Mouse (Mus musculus) lung, embryonic 14.5 days (tissue): Measurements from ENCODE around the gene Trim75. TPM values are rescaled to one million over a fixed set of nuclear protein-coding genes. Genes with fewer than 3 reads are reported as not detected.
"Not testable (repeated sequence)": the region's sequence is repeated elsewhere in the genome, so short reads cannot be mapped to it uniquely, and the experiment has no call there.

Experiments used
- ATAC-seq: fragments of 200-750 bp; cut with Nextera tagmentation; 2 replicates; pipeline ENCODE4 v1.8.0; 2017; ENCODE audit warnings: mild to moderate bottlenecking, moderate TSS enrichment, moderate library complexity; ENCODE audit not compliant: insufficient read depth
- DNase-seq: peaks from one replicate; pipeline ENCODE4 v3.0.0-alpha.2; 2015
- H3K27ac ChIP-seq: fragments of 300-500 bp; sonication (generic); 2 replicates; pipeline ENCODE4 v1.5.1; 2014; ENCODE audit warnings: low read depth, mild to moderate bottlenecking, moderate library complexity
- H3K27me3 ChIP-seq: fragments of 300-500 bp; sonication (generic); 2 replicates; pipeline ENCODE4 v1.6.1; 2014; ENCODE audit warnings: low read length, control low read depth; ENCODE audit not compliant: insufficient read depth
- H3K36me3 ChIP-seq: fragments of 300-500 bp; sonication (generic); 2 replicates; pipeline ENCODE4 v1.6.1; 2014; ENCODE audit warnings: control low read depth; ENCODE audit not compliant: insufficient read depth
- H3K4me1 ChIP-seq: fragments of 300-500 bp; sonication (generic); 2 replicates; pipeline ENCODE4 v1.6.1; 2014; ENCODE audit warnings: antibody characterized with exemption, control low read depth; ENCODE audit not compliant: insufficient read depth
- H3K4me2 ChIP-seq: fragments of 300-500 bp; sonication (generic); 2 replicates; pipeline ENCODE4 v1.6.1; 2014; ENCODE audit warnings: mild to moderate bottlenecking
- H3K4me3 ChIP-seq: fragments of 300-500 bp; sonication (generic); 2 replicates; pipeline ENCODE4 v1.5.1; 2014; ENCODE audit warnings: low read depth, low read length
- H3K9ac ChIP-seq: fragments of 300-500 bp; sonication (generic); 2 replicates; pipeline ENCODE4 v1.6.1; 2014
- H3K9me3 ChIP-seq: fragments of 300-500 bp; sonication (generic); 2 replicates; pipeline ENCODE4 v1.6.1; 2016; ENCODE audit warnings: low read depth, low read length, control low read depth
- CTCF ChIP-seq: IDR thresholded peaks from 2 replicates; pipeline ENCODE4 v1.5.1; 2016; ENCODE audit warnings: antibody characterized with exemption, low read depth
- WGBS: fragments of 180-500 bp; shearing (Covaris S2); extraction: QIAGEN DNeasy Blood & Tissue Kit; methylation state at CpG from one replicate; pipeline ENCODE4 v1.1.7; 2014; 5-methylcytosine and 5-hydroxymethylcytosine counted together
- polyA plus RNA-seq: library from polyadenylated mRNA; unstranded; fragments of >200 nt; fragmentation: Nextera tagmentation; extraction: Ambion mirVana; gene quantifications from 2 replicates; pipeline ENCODE4 v1.2.1, GENCODE M21; 2014

Gene Trim75
- polyA plus RNA-seq, 1 experiment from 2014 or later = not detected

DNA sequence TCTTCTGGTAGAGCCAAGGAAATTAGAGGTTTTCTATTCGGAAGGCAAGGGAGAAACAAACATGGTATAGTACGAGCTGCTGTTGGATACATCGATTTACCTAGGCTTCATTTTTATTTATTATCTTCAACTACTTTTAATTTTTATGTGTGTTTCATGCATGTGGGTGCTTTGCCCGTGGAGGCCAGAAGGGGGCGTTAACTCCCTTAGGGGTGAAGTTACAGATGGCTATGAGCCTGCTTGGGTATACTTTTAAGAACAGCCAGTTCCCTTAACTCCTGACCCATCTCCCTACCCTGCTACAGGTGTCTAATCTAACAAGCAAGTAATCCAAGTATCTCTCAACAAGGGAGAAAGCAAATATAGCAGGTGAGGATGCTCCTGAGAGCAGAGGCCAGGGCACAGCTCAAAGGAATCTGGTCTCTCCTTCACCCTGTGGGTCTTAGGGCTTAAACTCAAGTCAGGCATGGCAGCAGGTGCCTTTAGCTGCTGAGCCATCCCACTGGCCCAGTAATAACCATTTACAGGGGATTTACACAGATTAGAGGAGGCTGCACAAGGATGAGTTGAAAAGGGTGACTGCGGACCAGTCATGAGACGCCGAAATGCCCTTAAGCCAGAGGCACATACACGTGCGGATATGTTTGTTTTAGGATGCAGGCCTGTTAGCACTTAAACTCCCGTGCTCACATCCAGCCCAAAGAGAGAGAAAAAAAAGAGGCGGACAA, 41.5 kb upstream of the Trim75 start:
- TF ChIP-seq CTCF = no peak
- H3K36me3 ChIP-seq = no peaks in the 10 kb centered on the region
- ATAC-seq (no peak), DNase-seq (no peak)
- H3K27me3 ChIP-seq = no peaks in the 10 kb centered on the region
- no peaks in the 10 kb centered on the region for H3K4me1 ChIP-seq
- H3K27ac ChIP-seq = no peak overlapping the region
- no peak overlapping the region for H3K4me3 ChIP-seq
- 73% methylated on average over 12 of the region's 12 CpGs for WGBS
- H3K9me3 ChIP-seq = no peaks in the 10 kb centered on the region
- H3K9ac ChIP-seq = no peak overlapping the region
- H3K4me2 ChIP-seq = no peak overlapping the region

DNA sequence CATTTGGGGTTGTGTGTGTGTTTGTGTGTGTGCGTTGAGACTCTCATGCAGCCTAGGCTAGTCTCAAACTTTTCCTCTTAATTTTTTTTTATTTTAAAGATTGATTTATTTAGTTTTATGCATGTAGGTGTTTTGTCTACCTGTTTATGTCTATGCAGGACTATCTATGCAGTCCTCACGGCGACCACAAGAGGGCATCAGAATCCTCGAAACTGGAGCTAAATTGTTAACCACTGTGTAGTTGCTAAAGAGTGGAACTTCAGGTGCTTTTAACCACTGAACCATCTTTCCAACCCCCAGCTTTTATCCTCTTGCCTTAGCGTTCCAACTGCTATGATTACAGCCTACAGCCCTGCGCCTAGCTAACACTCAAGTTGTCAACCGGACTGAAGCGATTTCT, 34.9 kb upstream of the Trim75 start:
- H3K9me3 ChIP-seq = no peaks in the 10 kb centered on the region
- H3K27ac ChIP-seq = no peak overlapping the region
- H3K4me3 ChIP-seq = no peak overlapping the region
- H3K36me3 ChIP-seq = no peaks in the 10 kb centered on the region
- whole genome bisulfite sequencing = 48% methylated on average over 8 of the region's 8 CpGs
- H3K4me1 ChIP-seq = no peaks in the 10 kb centered on the region
- peak; percentile 77 for TF ChIP-seq CTCF
- H3K4me2 ChIP-seq = no peak overlapping the region
- DNase-seq = peak; percentile 70
- no peak overlapping the region for H3K9ac ChIP-seq
- no peaks in the 10 kb centered on the region for H3K27me3 ChIP-seq
- no peak; the same call in 1 of the 2 replicates for ATAC-seq

DNA sequence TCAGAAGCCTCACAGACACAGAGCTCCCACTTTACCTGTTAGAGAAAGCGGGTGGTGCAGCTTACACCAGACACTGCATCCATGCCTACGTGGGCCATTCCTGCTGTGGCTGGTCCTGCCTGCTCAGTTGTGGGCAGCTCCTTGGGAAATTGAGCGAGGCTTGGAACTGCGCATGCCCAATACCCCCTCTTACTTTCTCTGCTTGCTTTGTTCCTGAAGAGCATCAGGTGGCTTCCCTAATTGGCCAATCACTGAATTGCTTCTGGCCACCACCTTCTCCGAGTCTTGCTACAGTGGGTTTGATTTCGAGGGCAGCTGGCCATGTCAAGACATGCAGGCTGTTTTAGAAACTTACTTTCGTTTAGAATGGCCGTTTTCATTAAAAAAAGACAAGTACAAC, 30.8 kb upstream of the Trim75 start, which contains the start of the genes Trim61 and Trim60:
TSS of gene Trim61 (minus strand) at position 101 of the 400 bp plus-strand sequence.
TSS of gene Trim60 (minus strand) at position 162 of the 400 bp plus-strand sequence.
- Histone ChIP-seq H3K27me3 (no peaks in the 10 kb centered on the region), H3K4me1 (no peaks in the 10 kb centered on the region), H3K9ac (no peak within 1 kb of the TSS), H3K27ac (no peak within 1 kb of the TSS), H3K36me3 (no peaks in the 10 kb centered on the region), H3K9me3 (no peaks in the 10 kb centered on the region), H3K4me2 (no peak within 1 kb of the TSS), H3K4me3 (no peak within 1 kb of the TSS)
- DNase-seq = no peak
- TF ChIP-seq CTCF = no peak
- whole genome bisulfite sequencing = 82% methylated on average over 8 of the region's 8 CpGs
- no peak for ATAC-seq

DNA sequence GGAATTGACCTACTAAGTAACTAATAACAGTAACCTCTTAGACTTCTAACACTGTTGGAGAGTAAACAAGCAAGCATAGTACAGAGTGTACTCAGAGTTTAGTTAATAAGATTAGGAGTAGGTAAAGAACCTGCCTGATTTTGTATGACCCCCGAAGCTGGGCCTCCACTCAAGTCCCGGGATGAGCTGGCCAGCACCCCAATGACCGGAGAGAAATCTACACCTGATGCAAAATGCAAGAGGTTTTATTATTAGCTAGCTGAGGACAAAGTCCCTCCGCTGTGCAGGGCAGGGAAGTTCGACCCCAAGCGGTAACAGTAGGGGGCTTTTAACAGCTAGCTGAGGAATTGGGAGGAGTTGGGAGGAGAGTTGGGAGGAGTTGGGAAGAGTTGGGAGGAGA, 20.0 kb upstream of the Trim75 start:
- not testable (repeated sequence) for H3K27me3 ChIP-seq, DNase-seq, ATAC-seq, H3K4me2 ChIP-seq, H3K9ac ChIP-seq, H3K36me3 ChIP-seq, H3K9me3 ChIP-seq, H3K4me3 ChIP-seq, H3K4me1 ChIP-seq, H3K27ac ChIP-seq
- 75% methylated on average over 6 of the region's 6 CpGs for WGBS

DNA sequence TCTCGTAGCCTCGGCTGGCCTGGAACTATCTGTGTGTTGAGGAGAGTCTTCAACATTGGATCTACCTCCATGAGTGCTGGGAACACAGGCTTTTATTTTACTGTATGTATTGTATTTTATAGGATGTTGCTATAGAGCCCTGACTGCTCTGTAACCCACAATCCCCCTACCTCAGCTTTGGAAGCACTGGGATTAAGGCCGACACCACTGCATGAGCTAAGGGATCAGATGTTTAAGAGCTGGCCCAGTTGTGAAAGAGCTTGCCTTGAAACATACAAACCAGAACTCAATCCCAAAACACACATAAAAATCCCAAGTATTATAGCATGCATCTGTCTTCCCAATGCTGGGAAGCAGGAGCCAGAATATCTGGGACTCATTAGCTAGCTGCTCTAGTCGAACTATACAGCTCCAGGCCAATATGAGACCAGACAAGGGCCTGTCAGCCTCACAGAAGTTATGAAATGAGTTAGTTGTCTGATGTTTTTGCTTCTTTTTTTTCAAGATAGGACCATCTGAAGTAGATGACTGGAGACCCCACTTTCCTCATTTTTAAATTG, 11.3 kb upstream of the Trim75 start:
- no peaks in the 10 kb centered on the region for H3K36me3 ChIP-seq
- no peaks in the 10 kb centered on the region for H3K27me3 ChIP-seq
- TF ChIP-seq CTCF = no peak
- H3K4me3 ChIP-seq = no peak overlapping the region
- no peaks in the 10 kb centered on the region for H3K4me1 ChIP-seq
- no peak for DNase-seq
- H3K27ac ChIP-seq = no peak overlapping the region
- no peak overlapping the region for H3K4me2 ChIP-seq
- ATAC-seq = no peak
- H3K9ac ChIP-seq = no peak overlapping the region
- H3K9me3 ChIP-seq = no peaks in the 10 kb centered on the region
- 80% methylated on average over 4 of the region's 4 CpGs for WGBS

DNA sequence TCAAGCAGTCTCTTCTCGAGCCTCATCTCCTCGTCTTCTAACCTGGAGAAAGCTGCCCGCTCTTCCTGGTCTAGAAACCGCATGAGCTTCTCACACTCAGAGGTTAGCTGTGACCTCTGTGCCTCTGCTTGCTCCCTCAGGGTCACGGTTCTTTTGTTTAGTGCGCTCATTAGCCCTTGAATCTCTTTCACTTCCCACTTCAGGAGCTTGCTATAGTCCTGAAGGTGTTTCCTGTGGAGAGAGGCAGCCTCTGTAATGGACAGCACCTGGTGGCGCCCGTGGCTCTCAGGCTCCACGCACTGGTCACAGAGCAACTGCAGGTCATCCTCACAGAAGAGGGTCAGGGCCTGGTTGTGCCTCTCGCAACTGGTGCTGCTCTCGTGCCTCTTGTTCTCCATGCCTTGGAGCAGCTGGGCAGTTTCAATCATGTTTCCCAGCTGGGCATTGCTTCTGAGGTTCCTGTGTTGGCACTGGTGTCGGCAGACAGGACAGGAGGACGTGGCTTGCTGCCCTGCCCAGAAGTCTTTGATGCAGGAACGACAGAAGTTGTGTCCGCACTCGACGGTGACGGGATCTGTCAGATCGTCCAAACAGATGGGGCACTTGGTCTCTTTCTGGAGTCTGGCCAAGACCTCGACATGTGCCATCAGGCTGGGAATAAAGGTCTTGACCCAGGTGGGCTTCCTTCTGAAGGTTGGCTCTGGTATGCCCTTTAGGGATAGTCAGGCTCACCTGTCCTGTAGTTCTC, 4.3 kb downstream of the Trim75 start:
- DNase-seq (no peak), ATAC-seq (no peak)
- no peaks in the 10 kb centered on the region for H3K9me3 ChIP-seq
- WGBS = 56% methylated on average over 20 of the region's 20 CpGs
- H3K4me2 ChIP-seq = no peak overlapping the region
- H3K4me1 ChIP-seq = no peaks in the 10 kb centered on the region
- no peaks in the 10 kb centered on the region for H3K27me3 ChIP-seq
- no peak overlapping the region for H3K4me3 ChIP-seq
- H3K27ac ChIP-seq = no peak overlapping the region
- no peak for TF ChIP-seq CTCF
- no peak overlapping the region for H3K9ac ChIP-seq
- no peaks in the 10 kb centered on the region for H3K36me3 ChIP-seq

DNA sequence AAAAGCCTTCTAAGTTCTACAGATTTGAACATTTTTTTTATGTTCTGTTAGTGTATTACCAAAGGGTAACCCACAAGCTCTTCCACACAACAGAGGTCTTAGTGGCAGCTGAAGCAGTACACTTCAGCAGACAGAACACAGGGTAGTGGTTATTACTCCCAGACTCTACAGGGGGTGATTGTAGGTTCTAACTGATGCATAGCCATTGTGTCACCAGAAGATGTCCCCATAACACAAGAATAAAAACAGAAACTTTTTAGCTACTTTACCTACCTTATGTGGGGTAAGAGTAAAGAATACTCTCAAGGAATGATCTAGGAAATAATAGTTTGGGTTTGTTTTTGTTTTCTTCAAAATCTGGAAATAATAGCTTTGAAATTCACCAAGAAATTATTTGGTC, 24.8 kb downstream of the Trim75 start:
- peaks cover 11% of the 10 kb centered on the region; the same call in 1 of the 2 replicates for H3K36me3 ChIP-seq
- no peak for ATAC-seq
- peak; percentile 23 for DNase-seq
- no peak overlapping the region for H3K4me2 ChIP-seq
- H3K4me1 ChIP-seq = no peaks in the 10 kb centered on the region
- H3K9me3 ChIP-seq = no peaks in the 10 kb centered on the region
- peak; percentile 34 for TF ChIP-seq CTCF
- H3K4me3 ChIP-seq = no peak overlapping the region
- H3K27me3 ChIP-seq = no peaks in the 10 kb centered on the region
- no peak overlapping the region for H3K9ac ChIP-seq
- H3K27ac ChIP-seq = no peak overlapping the region
